Mouse (Mus musculus): Measurements from ENCODE around the gene Nras.

Gene Nras

DNA sequence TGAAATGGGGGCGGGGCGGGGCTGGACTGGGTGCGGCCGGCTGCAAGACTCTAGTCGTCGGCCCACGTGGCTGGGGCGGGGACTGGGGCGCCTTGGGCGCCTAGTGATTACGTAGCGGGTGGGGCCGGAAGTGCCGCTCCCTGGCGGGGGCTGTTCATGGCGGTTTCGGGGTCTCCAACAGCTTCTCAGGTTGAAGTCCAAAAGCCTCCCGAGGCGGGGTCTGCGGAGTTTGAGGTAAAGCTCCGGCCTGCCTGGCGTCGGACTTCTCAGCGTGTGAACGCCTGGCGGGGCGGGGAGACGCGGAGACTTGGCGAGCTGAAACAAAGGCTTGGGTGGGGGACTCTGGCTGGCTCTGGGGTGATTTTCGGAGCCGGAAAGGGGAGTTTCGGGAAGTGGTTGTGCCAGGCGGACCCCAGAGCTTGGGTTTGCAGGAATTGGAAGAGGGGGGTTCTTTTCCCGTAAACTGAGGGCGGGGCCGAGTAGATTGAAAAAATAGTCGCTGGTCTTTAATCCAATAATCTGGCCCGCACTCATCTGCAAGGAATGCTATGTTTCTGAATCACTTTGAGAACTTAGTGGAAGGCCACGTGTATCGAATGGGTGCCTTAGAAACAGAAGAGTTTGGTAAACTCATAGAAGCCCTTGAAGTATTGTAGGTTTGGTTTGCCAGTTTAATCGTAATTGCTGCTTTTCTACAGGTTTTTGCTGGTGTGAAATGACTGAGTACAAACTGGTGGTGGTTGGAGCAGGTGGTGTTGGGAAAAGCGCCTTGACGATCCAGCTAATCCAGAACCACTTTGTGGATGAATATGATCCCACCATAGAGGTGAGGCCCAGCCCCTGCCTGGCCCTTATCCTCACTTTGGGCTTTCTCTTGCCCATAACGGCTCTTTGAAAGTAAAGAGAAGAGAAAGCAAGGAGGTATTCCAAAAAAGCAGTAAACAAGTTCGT, at the start of gene Nras:
Gene Nras, plus strand, starts transcription at position 79 of the 951 bp plus-strand sequence.
- DNase-seq (ENCODE audit: low read depth) = peak; percentile 92

GRCm38 (mm10) chr3:103017350-103017749, 40.7 kb upstream of the Nras start:
- DNase-seq (ENCODE audit: low read depth) = no peak

- DNase-seq (ENCODE audit: low read depth) = no peak
These were observed 38.6 kb upstream of the Nras start for GRCm38 (mm10) chr3:103019462-103019861.

- peak; percentile 94 for DNase-seq (ENCODE audit: low read depth)
These were observed 37.7 kb upstream of the Nras start, which contains the start of gene Csde1 for GRCm38 (mm10) chr3:103020249-103020942. TSS of gene Csde1 (plus strand) at chr3:103020426.

GRCm38 (mm10) chr3:103020943-103021638, 37.0 kb upstream of the Nras start:
- DNase-seq (ENCODE audit: low read depth) = peak; percentile 78

- DNase-seq (ENCODE audit: low read depth) = peak; percentile 19
These were observed 31.9 kb upstream of the Nras start for GRCm38 (mm10) chr3:103026174-103026573.

GRCm38 (mm10) chr3:103040285-103040684, 17.8 kb upstream of the Nras start:
- no peak for DNase-seq (ENCODE audit: low read depth)

DNA sequence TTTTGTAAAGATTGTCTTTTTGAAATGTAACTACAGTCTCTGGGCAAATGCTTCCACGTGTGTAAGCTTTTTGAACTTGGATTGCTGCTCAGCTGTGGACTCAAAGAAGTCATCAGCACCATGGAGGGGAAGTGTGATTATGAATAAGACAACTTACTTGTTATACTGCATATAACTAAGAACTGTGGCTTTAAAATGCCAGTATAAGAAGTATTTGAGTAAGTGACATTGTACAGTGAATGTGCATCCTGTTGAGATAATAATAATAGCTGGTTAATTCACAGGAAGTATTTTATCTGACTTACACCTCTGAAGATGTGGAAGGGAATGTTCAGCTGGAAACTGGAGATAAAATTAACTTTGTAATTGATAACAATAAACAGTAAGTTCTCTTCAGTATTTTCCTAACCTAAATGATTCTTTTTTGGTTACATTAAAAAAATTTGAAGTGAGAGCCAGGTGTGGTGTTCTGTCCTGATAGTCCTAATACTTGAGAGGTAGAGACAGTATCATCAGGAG, 17.2 kb upstream of the Nras start:
- no peak for DNase-seq (ENCODE audit: low read depth)

DNA sequence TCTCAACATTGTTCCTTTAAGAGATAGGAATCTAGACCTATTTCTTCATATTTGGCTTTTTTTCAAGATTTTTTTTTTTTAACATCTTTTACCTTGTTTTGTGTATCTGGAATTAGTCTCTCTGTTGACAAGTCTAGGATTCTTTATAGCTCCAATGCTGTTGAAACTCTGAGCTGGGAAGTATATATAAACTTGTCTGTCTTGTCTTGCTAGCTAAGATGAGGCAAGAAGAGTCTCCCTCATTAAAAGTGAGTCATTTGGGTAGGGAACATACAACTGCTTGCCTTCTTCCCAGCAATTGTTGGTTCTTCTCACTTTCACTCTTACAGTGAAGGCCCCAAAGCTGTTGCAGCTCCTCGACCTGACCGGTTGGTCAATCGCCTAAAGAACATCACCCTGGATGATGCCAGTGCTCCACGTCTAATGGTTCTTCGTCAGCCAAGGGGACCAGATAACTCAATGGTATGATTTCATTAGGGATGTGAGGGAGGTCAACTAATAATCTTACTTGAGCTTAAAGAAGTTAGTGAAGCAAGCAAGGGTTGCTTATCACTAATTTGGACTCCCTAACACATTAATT, 2.0 kb upstream of the Nras start:
- no peak for DNase-seq (ENCODE audit: low read depth)

GRCm38 (mm10) chr3:103057752-103058151, 333 bp upstream of the Nras start:
- no peak for DNase-seq (ENCODE audit: low read depth)

- no peak for DNase-seq (ENCODE audit: low read depth)
These were observed 8.8 kb downstream of the Nras start for GRCm38 (mm10) chr3:103066927-103067326.

- no peak for DNase-seq (ENCODE audit: low read depth)
These were observed 10.9 kb downstream of the Nras start for GRCm38 (mm10) chr3:103068971-103069370.

DNA sequence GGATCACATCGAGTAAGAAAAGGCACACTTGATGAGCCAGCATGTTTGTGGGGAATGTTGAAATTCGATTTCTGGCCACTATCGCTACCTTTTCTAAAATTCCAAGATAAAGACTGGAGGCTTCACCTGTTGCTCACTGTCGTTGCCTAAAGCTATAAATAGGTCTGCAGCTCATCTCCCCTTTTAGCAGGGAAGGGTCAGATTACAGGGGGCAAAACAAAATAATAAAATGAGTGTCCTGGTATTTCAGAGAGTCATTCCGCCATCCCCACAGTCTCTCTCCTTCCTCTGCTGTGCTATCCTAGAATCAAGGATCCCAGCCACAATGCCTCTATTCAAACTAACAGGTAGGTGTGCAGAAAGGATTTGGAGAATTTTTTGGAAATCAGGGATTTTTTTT, 15.7 kb downstream of the Nras start, which contains the start of gene Ampd1:
Gene Ampd1, plus strand, starts transcription at position 244 of the 400 bp plus-strand sequence.
- DNase-seq (ENCODE audit: low read depth) = no peak

- DNase-seq (ENCODE audit: low read depth) = no peak
These were observed 17.8 kb downstream of the Nras start for GRCm38 (mm10) chr3:103075871-103076270.

DNA sequence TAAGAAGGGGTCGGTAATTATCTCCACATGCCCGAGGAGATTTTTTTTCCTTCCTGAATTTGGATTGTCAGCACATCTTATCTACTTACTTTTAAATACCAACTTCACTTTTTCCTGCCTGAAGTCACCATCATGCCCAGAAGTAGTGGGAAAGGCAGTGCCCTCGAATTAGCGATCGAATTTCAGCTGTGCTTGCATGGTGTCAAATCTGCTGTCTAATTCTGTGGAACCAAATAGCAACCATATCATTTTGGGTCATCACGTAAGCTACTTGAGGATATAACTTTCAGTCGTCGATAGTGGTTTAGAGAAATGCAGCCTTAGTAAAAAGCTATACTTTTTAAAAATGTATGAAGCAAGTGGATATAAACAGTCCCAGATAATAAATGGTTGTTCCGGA, 18.4 kb downstream of the Nras start:
- no peak for DNase-seq (ENCODE audit: low read depth)

- DNase-seq (ENCODE audit: low read depth) = no peak
These were observed 21.2 kb downstream of the Nras start for GRCm38 (mm10) chr3:103079301-103079700.

DNA sequence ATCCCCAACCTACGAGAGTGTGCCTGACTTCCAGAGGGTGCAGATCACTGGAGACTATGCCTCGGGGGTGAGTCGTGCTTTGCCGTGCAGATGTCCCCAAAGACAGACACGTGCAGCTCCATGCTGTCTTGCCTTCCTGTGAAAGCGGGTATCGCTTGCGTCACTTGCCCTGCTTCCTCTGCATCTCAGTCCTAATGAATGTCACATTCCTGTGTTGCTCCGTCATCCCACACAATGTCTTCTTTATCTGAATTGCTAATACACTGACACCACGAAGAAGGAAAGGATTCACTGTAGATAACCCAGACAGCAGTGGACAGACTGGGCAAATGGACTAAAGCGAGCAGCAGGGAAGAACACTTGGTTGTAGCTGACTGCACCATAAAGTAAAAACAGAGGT, 23.0 kb downstream of the Nras start:
- DNase-seq (ENCODE audit: low read depth) = no peak

- DNase-seq (ENCODE audit: low read depth) = no peak
These were observed 23.9 kb downstream of the Nras start for GRCm38 (mm10) chr3:103081861-103082453.

DNA sequence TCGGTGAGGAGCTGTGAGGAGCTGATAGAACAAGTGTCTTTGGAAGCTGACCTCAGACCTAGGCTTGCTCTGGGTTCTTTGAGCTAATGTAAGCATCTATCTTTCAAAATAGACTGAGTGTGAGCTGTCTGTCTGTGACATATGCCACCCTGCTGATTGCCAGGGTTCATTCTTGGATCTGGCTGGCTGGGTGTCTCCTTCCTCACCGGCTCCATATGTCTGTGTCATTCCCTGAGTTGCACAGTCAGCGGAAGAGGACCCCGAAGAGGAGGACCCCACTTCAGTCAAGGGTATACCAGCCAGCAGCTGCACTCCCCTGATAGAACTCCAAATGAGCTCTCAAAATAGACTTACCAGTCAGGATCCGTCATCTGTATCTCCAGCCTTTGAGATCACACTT, 24.7 kb downstream of the Nras start:
- no peak for DNase-seq (ENCODE audit: low read depth)

GRCm38 (mm10) chr3:103085986-103086385, 27.9 kb downstream of the Nras start:
- DNase-seq (ENCODE audit: low read depth) = no peak

- DNase-seq (ENCODE audit: low read depth) = no peak
These were observed 33.7 kb downstream of the Nras start for GRCm38 (mm10) chr3:103091753-103092152.
